8 mouse cellular contexts compared by ENCODE assay signal in genomic region chr11:43575061-43575375, GRCm38 (mm10). TPM values are rescaled to one million over a fixed set of nuclear protein-coding genes. Genes with fewer than 3 reads are reported as not detected.
A peak's percentile ranks its signal among the peaks of the same experiment; 100 is the strongest.
DNase-seq lines count a peak whose midpoint lies in the region; ATAC-seq and TF ChIP-seq lines count a peak whose summit lies in the region.
"Had no signal": no experiment of that assay in that cellular context is flagged by ENCODE, and none has a peak within 500 bp of the region (broad histone marks: within the 10 kb centered on the region; RNA-seq: fewer than 3 reads in every experiment).

No protein-coding gene starts in this region.

- peaks cover 4% of the 10 kb centered on the region for H3K36me3 ChIP-seq in neural tube, embryonic 11.5 days (ENCODE audit: control insufficient read depth, insufficient read depth, low read length)
- H3K36me3 ChIP-seq in forebrain, embryonic 15.5 days = no peaks in the 10 kb centered on the region
- peaks cover 56% of the 10 kb centered on the region for H3K36me3 ChIP-seq in limb, embryonic 10.5 days
- no peaks in the 10 kb centered on the region for H3K36me3 ChIP-seq in stomach, embryonic 16.5 days (ENCODE audit: control insufficient read depth, insufficient read depth, low read length)

- H3K4me3 ChIP-seq in neural tube, embryonic 11.5 days (ENCODE audit: low read depth, low read length) = no peak overlapping the region
- no peak overlapping the region for H3K4me3 ChIP-seq in forebrain, embryonic 15.5 days
- 0 out of 2 replicates have a peak overlapping the region, but pooled peaks have one; percentile 14 for H3K4me3 ChIP-seq in limb, embryonic 10.5 days
- no peak overlapping the region for H3K4me3 ChIP-seq in stomach, embryonic 16.5 days (replicated peaks; ENCODE audit: low read length)
- H3K4me3 ChIP-seq in layer of hippocampus, adult 2 months = no peak overlapping the region

- WGBS in neural tube, embryonic 11.5 days = 16% methylated on average over 3 of the region's 3 CpGs
- 8% methylated on average over 3 of the region's 3 CpGs for WGBS in forebrain, embryonic 15.5 days
- WGBS in limb, embryonic 10.5 days = 19% methylated on average over 3 of the region's 3 CpGs
- 17% methylated on average over 3 of the region's 3 CpGs for WGBS in stomach, embryonic 16.5 days

- no peaks in the 10 kb centered on the region for H3K9me3 ChIP-seq in neural tube, embryonic 11.5 days (ENCODE audit: control insufficient read depth, low read length)
- H3K9me3 ChIP-seq in forebrain, embryonic 15.5 days = no peaks in the 10 kb centered on the region
- H3K9me3 ChIP-seq in limb, embryonic 10.5 days (replicated peaks) = no peaks in the 10 kb centered on the region
- H3K9me3 ChIP-seq in stomach, embryonic 16.5 days (replicated peaks; ENCODE audit: control insufficient read depth, low read length) = no peaks in the 10 kb centered on the region

- H3K27me3 ChIP-seq in neural tube, embryonic 11.5 days (ENCODE audit: control insufficient read depth, insufficient read depth, low read length) = no peaks in the 10 kb centered on the region
- no peaks in the 10 kb centered on the region for H3K27me3 ChIP-seq in forebrain, embryonic 15.5 days
- H3K27me3 ChIP-seq in limb, embryonic 10.5 days (ENCODE audit: low read depth, poor library complexity, severe bottlenecking) = no peaks in the 10 kb centered on the region
- H3K27me3 ChIP-seq in stomach, embryonic 16.5 days (ENCODE audit: control insufficient read depth, insufficient read depth, low read length) = no peaks in the 10 kb centered on the region

- H3K4me1 ChIP-seq in neural tube, embryonic 11.5 days (ENCODE audit: control insufficient read depth, insufficient read depth, low read length) = peaks cover 14% of the 10 kb centered on the region; the same call in 1 of the 2 replicates
- H3K4me1 ChIP-seq in forebrain, embryonic 15.5 days = peaks cover 15% of the 10 kb centered on the region
- H3K4me1 ChIP-seq in limb, embryonic 10.5 days = peaks cover 14% of the 10 kb centered on the region
- H3K4me1 ChIP-seq in stomach, embryonic 16.5 days (ENCODE audit: control insufficient read depth, insufficient read depth, low read length) = peaks cover 17% of the 10 kb centered on the region

- no peak for TF ChIP-seq CTCF in layer of hippocampus, adult 2 months (conservative IDR thresholded peaks at IDR 0.05)

- peak overlapping the region; percentile 0; the same call in 1 of the 2 replicates for H3K4me2 ChIP-seq in neural tube, embryonic 11.5 days (ENCODE audit: low read depth)
- no peak overlapping the region for H3K4me2 ChIP-seq in forebrain, embryonic 15.5 days (replicated peaks)
- H3K4me2 ChIP-seq in stomach, embryonic 16.5 days (ENCODE audit: low read depth, low read length) = peak overlapping the region; percentile 28; the same call in 1 of the 2 replicates

- DNase-seq in neural tube, embryonic 11.5 days (ENCODE audit: low spot score) = no peak
- DNase-seq in neural tube, embryonic 10.5 days (ENCODE audit: extremely low spot score, low spot score) = no peak
- DNase-seq in limb, embryonic 10.5 days (ENCODE audit: low spot score) = no peak
- no peak for DNase-seq in layer of hippocampus, adult 2 months (ENCODE audit: low spot score in 2 of 2)
- DNase-seq in thymus, postnatal 14 days = no peak
- DNase-seq: kidney, postnatal 25 days had no signal

- peak overlapping the region; percentile 86 for H3K27ac ChIP-seq in neural tube, embryonic 11.5 days (ENCODE audit: low read depth, low read length)
- H3K27ac ChIP-seq in forebrain, embryonic 15.5 days (replicated peaks) = peak overlapping the region; percentile 77
- peak overlapping the region; percentile 83 for H3K27ac ChIP-seq in limb, embryonic 10.5 days
- H3K27ac ChIP-seq in stomach, embryonic 16.5 days (ENCODE audit: low read length) = peak overlapping the region; percentile 81
- H3K27ac ChIP-seq in layer of hippocampus, adult 2 months = no peak overlapping the region

- peak; percentile 43; the same call in 1 of the 2 replicates for ATAC-seq in neural tube, embryonic 11.5 days (ENCODE audit: insufficient read depth, low FRiP score, low TSS enrichment)
- no peak for ATAC-seq in forebrain, embryonic 15.5 days (replicated peaks)
- no peak for ATAC-seq in stomach, embryonic 16.5 days (ENCODE audit: insufficient read depth, low FRiP score)

- H3K9ac ChIP-seq in neural tube, embryonic 11.5 days (ENCODE audit: low read length) = peak overlapping the region; percentile 39
- H3K9ac ChIP-seq in forebrain, embryonic 15.5 days (replicated peaks) = no peak overlapping the region
- H3K9ac ChIP-seq in stomach, embryonic 16.5 days (ENCODE audit: low read length) = no peak overlapping the region; the same call in 1 of the 2 replicates

RNA-seq across cellular contexts. Expression of gene 4933415A04Rik, which starts 11.8 kb away (rescaled TPM):
- 10.2 and 12.5 TPM in 2 replicates for polyA plus RNA-seq in neural tube, embryonic 11.5 days (2014; fragmentation: Nextera tagmentation; extraction: Ambion mirVana)
- 2.9 and 3.6 TPM in 2 replicates for polyA plus RNA-seq in forebrain, embryonic 15.5 days (2015; fragmentation: Nextera tagmentation; extraction: Ambion mirVana)
- polyA plus RNA-seq in limb, embryonic 10.5 days (2016; fragmentation: Nextera tagmentation; extraction: Ambion mirVana) = 9.7 and 11.2 TPM in 2 replicates
- polyA plus RNA-seq in stomach, embryonic 16.5 days (2015; fragmentation: Nextera tagmentation; extraction: Ambion mirVana) = 3.4 and 3.5 TPM in 2 replicates
- 1 to 10 TPM; 1.9 to 2.4 TPM for total RNA-seq in layer of hippocampus, adult 2 months (2021)

RNA-seq across cellular contexts. Expression of gene Fabp6, which starts 26.3 kb away (rescaled TPM):
- polyA plus RNA-seq in neural tube, embryonic 11.5 days (2014; fragmentation: Nextera tagmentation; extraction: Ambion mirVana) = not detected in 2 replicates
- not detected in 2 replicates for polyA plus RNA-seq in forebrain, embryonic 15.5 days (2015; fragmentation: Nextera tagmentation; extraction: Ambion mirVana)
- polyA plus RNA-seq in limb, embryonic 10.5 days (2016; fragmentation: Nextera tagmentation; extraction: Ambion mirVana) = not detected in 2 replicates
- polyA plus RNA-seq in stomach, embryonic 16.5 days (2015; fragmentation: Nextera tagmentation; extraction: Ambion mirVana) = 3.1 and 3.2 TPM in 2 replicates
- not detected for total RNA-seq in layer of hippocampus, adult 2 months (2021)

RNA-seq across cellular contexts. Expression of gene Ccnjl, which starts 46.4 kb away (rescaled TPM):
- 44.0 and 45.2 TPM in 2 replicates for polyA plus RNA-seq in neural tube, embryonic 11.5 days (2014; fragmentation: Nextera tagmentation; extraction: Ambion mirVana)
- 11.7 and 13.5 TPM in 2 replicates for polyA plus RNA-seq in forebrain, embryonic 15.5 days (2015; fragmentation: Nextera tagmentation; extraction: Ambion mirVana)
- polyA plus RNA-seq in limb, embryonic 10.5 days (2016; fragmentation: Nextera tagmentation; extraction: Ambion mirVana) = 36.3 and 40.6 TPM in 2 replicates
- 9.9 and 11.0 TPM in 2 replicates for polyA plus RNA-seq in stomach, embryonic 16.5 days (2015; fragmentation: Nextera tagmentation; extraction: Ambion mirVana)
- total RNA-seq in layer of hippocampus, adult 2 months (2021) = 10 to 100 TPM; 10.8 to 15.5 TPM
